Mouse (Mus musculus) intestine, postnatal 0 days (tissue): ENCODE measurements around the gene Maged2. TPM values are rescaled to one million over a fixed set of nuclear protein-coding genes. Genes with fewer than 3 reads are reported as not detected.
"Not testable (repeated sequence)": the region's sequence is repeated elsewhere in the genome, so short reads cannot be mapped to it uniquely, and the experiment has no call there.

Source experiments
- ATAC-seq: fragments of 200-750 bp; cut with Nextera tagmentation; 2 replicates; pipeline ENCODE4 v1.8.0; 2017; ENCODE audit warnings: mild to moderate bottlenecking, moderate TSS enrichment, moderate library complexity
- H3K27ac ChIP-seq: fragments of 300-500 bp; sonication (generic); 2 replicates; pipeline ENCODE4 v1.5.1; 2014; ENCODE audit warnings: mild to moderate bottlenecking, low read depth, low read length, moderate library complexity
- H3K27me3 ChIP-seq: fragments of 300-500 bp; sonication (generic); replicated peaks from 2 replicates; pipeline ENCODE4 v1.6.1; 2014; ENCODE audit warnings: low read length, mixed read lengths; ENCODE audit not compliant: control insufficient read depth, insufficient read depth
- H3K36me3 ChIP-seq: fragments of 300-500 bp; sonication (generic); 2 replicates; pipeline ENCODE4 v1.6.1; 2014; ENCODE audit warnings: mild to moderate bottlenecking, moderate library complexity; ENCODE audit not compliant: control insufficient read depth, insufficient read depth
- H3K4me1 ChIP-seq: fragments of 300-500 bp; sonication (generic); replicated peaks from 2 replicates; pipeline ENCODE4 v1.6.1; 2014; ENCODE audit warnings: antibody characterized with exemption, low read length, mixed read lengths; ENCODE audit not compliant: control insufficient read depth, insufficient read depth
- H3K4me2 ChIP-seq: fragments of 300-500 bp; sonication (generic); replicated peaks from 2 replicates; pipeline ENCODE4 v1.6.1; 2014; ENCODE audit warnings: low read depth, mild to moderate bottlenecking, moderate library complexity
- H3K4me3 ChIP-seq: fragments of 300-500 bp; sonication (generic); 2 replicates; pipeline ENCODE4 v1.5.1; 2014; ENCODE audit warnings: low read depth, low read length
- H3K9ac ChIP-seq: fragments of 300-500 bp; sonication (generic); 2 replicates; pipeline ENCODE4 v1.6.1; 2014; ENCODE audit warnings: mild to moderate bottlenecking, low read depth, low read length
- H3K9me3 ChIP-seq: fragments of 300-500 bp; sonication (generic); 2 replicates; pipeline ENCODE4 v1.6.1; 2016; ENCODE audit warnings: mixed run types; ENCODE audit not compliant: control insufficient read depth
- CTCF ChIP-seq: sonication (generic); IDR thresholded peaks from 2 replicates; pipeline ENCODE4 v1.5.1; 2016; ENCODE audit warnings: low read depth, mild to moderate bottlenecking, control low read depth, antibody characterized with exemption, moderate library complexity
- WGBS: fragments of 180-500 bp; shearing (Covaris S2); extraction: QIAGEN DNeasy Blood & Tissue Kit; methylation state at CpG from one replicate; pipeline ENCODE4 v1.1.7; 2014; 5-methylcytosine and 5-hydroxymethylcytosine counted together
- polyA plus RNA-seq: library from polyadenylated mRNA; unstranded; fragments of >200 nt; fragmentation: Nextera tagmentation; extraction: Ambion mirVana; gene quantifications from 2 replicates; pipeline ENCODE4 v1.2.1, GENCODE M21; 2015

Maged2 gene
- polyA plus RNA-seq: 142 and 143 TPM in 2 replicates

DNA sequence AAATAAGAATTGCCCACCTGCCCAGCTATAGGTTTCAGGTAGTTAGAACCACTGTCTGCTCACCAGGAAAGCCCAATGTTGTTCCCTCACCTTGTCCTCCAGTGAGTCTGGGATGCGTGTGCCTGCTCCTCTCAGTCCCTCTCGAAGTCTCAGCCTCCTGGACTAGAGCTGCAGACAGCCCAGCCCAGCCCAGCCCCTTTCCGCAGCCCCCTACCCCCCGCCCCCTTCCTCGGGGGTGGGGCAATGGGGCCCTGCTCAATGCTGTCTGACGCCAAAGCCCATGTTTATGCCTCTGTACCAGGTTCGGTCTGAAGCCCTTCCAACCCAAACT, at the start of gene Maged2:
Maged2 (minus strand) TSS at position 207 of the 331 bp plus-strand sequence.
- no peak within 1 kb of the TSS for H3K27ac ChIP-seq
- no peaks in the 10 kb centered on the region for H3K4me1 ChIP-seq
- H3K9ac ChIP-seq: peak within 1 kb of the TSS; percentile 22; the same call in 1 of the 2 replicates
- WGBS: 31% methylated on average over 7 of the region's 7 CpGs
- H3K36me3 ChIP-seq: peaks cover 7% of the 10 kb centered on the region; the same call in 1 of the 2 replicates
- peak within 1 kb of the TSS; percentile 71 for H3K4me2 ChIP-seq
- H3K4me3 ChIP-seq: peak within 1 kb of the TSS; percentile 52
- no peak for TF ChIP-seq CTCF
- H3K9me3 ChIP-seq: no peaks in the 10 kb centered on the region
- H3K27me3 ChIP-seq: no peaks in the 10 kb centered on the region
- no peak for ATAC-seq

DNA sequence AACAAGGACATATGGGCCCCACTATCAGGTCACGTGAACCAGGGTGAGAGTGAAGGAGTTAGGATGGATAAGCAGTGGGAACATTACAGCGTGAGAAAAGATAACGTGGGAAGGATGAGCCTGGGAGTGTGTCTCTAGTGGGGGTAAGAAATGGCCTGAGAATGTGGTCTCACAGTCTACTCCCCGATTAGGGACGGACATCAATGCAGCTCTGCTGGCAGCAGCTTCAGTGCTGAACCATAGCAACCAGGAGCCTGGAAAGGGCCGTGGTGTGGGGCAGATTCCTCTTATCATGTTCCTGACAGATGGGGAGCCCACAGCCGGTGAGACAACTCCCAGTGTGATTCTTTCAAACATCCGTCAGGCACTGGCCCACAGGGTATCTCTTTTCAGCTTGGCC, 34.1 kb upstream of the Maged2 start:
- Histone ChIP-seq H3K9me3 (no peaks in the 10 kb centered on the region), H3K4me1 (no peaks in the 10 kb centered on the region), H3K27me3 (no peaks in the 10 kb centered on the region), H3K4me2 (no peak overlapping the region), H3K9ac (no peak overlapping the region), H3K4me3 (no peak overlapping the region), H3K36me3 (no peaks in the 10 kb centered on the region), H3K27ac (no peak overlapping the region)
- ATAC-seq: no peak
- 62% methylated on average over 8 of the region's 8 CpGs for WGBS
- TF ChIP-seq CTCF: no peak

DNA sequence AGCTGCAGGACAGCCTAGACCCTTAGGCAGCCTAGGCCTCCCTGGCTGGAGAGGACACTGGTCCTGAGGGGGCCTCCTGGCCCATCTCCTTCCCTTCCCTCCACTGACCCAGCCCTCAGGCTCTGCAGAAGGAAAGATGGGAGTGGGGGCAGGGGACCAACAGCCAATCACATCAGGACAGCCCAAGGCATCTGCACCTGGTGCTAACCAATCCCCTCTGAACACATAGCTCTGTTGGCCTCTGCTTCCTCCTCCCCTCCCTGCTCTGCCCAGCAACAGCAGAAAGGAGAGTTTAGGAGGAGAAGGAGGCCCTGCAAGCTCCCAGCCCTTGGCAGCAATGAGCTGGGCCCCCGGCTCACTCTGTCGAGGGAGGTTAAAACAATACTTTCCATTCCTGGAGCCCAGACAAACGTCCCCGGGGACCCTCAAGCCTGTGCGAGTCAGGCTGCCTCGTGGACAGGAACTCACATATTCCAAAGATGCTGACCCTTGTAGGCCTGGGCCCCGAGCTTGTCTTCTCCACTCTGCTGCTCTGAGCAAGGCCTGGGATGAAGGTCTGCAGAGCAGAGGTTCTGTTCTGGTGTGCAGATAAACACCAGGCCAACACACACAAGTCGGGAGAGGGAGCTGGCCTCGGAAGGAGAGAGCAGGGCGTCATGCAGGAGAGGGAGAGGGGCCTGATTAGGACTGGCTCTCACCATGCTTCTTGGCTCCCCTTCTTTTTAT, 31.5 kb upstream of the Maged2 start:
- not testable (repeated sequence) for H3K4me2 ChIP-seq, H3K27me3 ChIP-seq, H3K4me3 ChIP-seq, H3K9ac ChIP-seq, H3K4me1 ChIP-seq, H3K27ac ChIP-seq, H3K36me3 ChIP-seq, H3K9me3 ChIP-seq
- ATAC-seq: peak; percentile 47; the same call in 1 of the 2 replicates
- WGBS: 45% methylated on average over 4 of the region's 10 CpGs

DNA sequence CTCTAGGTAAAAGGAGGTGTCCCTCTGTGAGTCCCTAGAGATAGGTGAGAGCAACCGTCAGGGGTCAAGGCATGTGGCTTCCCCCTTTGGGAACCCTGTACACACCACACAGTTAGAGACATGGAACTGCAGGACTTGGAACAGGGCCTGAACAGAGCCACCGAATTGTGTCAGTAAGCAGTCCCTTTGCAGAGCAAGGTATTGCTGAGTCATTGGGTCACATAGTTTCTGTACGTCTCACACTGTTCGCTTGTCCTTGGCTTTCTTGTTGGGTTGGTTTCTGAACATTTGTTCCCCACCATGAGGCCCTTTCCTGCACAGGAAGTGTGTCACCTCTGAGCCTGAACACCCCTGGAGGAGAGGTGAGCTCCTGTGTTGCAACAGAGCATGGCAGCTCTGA, 29.1 kb upstream of the Maged2 start:
- not testable (repeated sequence) for ATAC-seq, H3K9ac ChIP-seq, H3K4me2 ChIP-seq, H3K27ac ChIP-seq, H3K36me3 ChIP-seq, H3K27me3 ChIP-seq, H3K9me3 ChIP-seq, H3K4me3 ChIP-seq, H3K4me1 ChIP-seq
- WGBS: 92% methylated on average over 2 of the region's 4 CpGs

DNA sequence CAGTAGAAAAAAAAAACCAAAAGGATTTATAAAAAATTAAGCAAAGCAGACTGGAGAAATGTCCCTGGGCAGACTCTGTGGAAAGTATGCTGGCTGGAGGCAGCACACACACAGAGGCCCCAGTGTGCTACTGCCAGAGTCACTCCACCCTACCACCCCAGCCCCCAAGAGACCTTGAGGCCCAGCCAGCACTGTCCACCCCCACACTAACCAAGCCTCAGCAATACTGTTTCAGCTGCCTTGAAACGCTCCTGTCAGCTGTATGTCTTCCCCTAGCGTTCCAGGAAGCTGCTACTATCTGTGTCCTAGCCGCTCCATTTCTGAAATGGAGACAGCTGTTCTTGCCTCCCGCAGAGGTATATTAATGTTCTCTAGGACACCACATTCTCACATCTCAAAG, 16.2 kb upstream of the Maged2 start:
- Histone ChIP-seq H3K9ac (no peak overlapping the region), H3K27me3 (no peaks in the 10 kb centered on the region), H3K9me3 (no peaks in the 10 kb centered on the region), H3K27ac (no peak overlapping the region), H3K36me3 (no peaks in the 10 kb centered on the region), H3K4me2 (no peak overlapping the region), H3K4me1 (no peaks in the 10 kb centered on the region), H3K4me3 (no peak overlapping the region)
- no peak for TF ChIP-seq CTCF
- no peak for ATAC-seq
- 63% methylated on average over 4 of the region's 4 CpGs for WGBS

DNA sequence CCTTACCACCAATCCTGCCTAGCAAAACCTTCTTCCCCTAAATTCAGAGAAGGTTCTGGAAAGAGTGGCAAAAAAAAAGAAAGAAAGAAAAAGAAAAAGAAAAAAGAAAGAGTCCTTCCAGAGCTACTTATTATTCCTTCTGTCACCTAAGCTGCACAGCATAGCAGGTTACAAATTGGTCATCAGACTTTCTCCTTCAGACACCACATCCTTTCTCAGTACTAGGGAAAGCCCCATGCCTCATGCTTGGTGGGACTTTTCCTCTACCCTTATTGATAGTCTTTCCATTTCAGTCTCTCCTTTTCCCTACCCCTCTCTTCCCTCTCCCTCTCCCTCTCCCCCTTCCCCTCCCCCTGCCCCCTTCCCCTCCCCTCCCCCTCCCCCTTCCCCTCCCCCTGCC, 3.1 kb upstream of the Maged2 start:
- Histone ChIP-seq H3K27ac (no peak overlapping the region), H3K4me3 (no peak overlapping the region), H3K4me2 (no peak overlapping the region), H3K4me1 (no peaks in the 10 kb centered on the region), H3K36me3 (no peaks in the 10 kb centered on the region), H3K9me3 (no peaks in the 10 kb centered on the region), H3K27me3 (no peaks in the 10 kb centered on the region), H3K9ac (no peak overlapping the region)
- ATAC-seq: no peak
- TF ChIP-seq CTCF: no peak

DNA sequence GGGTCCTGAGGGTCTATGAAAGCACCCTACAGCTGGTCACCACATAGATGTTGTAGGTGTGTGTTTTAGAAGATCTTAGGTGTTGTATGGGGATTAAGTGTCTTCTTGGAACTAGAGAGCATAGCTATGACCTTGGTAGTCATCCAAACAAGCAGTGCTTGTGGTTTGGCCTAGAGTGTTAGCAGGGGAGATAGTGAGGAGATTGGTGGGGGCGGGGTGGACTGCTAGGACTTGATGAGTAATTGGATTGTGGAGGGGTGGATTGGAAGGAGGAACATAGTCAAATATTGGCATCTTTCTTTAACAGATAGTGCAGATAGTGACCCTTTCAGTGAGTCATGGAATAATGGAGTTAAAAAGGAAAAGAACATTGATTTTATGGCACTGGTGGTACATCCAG, 1.5 kb upstream of the Maged2 start:
- no peak for ATAC-seq
- no peak for TF ChIP-seq CTCF
- Histone ChIP-seq H3K4me1 (no peaks in the 10 kb centered on the region), H3K9ac (no peak overlapping the region), H3K4me2 (no peak overlapping the region), H3K9me3 (no peaks in the 10 kb centered on the region), H3K4me3 (no peak overlapping the region), H3K36me3 (peaks cover 4% of the 10 kb centered on the region; the same call in 1 of the 2 replicates), H3K27me3 (no peaks in the 10 kb centered on the region), H3K27ac (no peak overlapping the region)
- 69% methylated on average over 1 of the region's 1 CpGs for WGBS
